Mouse (Mus musculus) urinary bladder, postnatal 25 days (tissue): ENCODE data around the gene Cox7a1.
"Not testable (repeated sequence)": the region's sequence is repeated elsewhere in the genome, so short reads cannot be mapped to it uniquely, and the experiment has no call there.

Source experiments
- DNase-seq: peaks from one replicate; pipeline ENCODE4 v3.0.0; 2022; ENCODE audit warnings: low spot score

Gene Cox7a1

DNA sequence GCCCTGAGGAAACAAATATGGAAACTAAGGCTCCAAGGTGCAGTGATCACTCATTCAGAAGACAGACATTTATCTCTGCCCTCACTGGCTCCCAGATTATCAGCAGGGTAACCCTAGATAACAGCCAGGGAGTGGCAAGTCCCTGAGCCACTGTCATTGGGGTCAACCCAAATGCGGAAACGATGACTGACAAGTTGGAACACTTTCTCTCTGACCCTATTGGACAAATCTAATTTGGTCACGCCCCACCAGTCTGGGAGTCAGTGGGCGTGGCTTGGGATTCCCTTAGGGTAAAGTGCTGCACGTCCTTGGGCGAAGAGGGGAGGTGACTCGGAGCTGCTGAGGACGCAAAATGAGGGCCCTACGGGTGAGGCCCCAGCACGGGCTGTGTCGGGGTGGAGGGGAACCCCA, at the start of gene Cox7a1:
Gene Cox7a1, plus strand, starts transcription at position 266 of the 411 bp plus-strand sequence.
- peak; percentile 79 for DNase-seq

- no peak for DNase-seq
Observed at GRCm38 (mm10) chr7:30136826-30137225, 47.1 kb upstream of the Cox7a1 start.

DNA sequence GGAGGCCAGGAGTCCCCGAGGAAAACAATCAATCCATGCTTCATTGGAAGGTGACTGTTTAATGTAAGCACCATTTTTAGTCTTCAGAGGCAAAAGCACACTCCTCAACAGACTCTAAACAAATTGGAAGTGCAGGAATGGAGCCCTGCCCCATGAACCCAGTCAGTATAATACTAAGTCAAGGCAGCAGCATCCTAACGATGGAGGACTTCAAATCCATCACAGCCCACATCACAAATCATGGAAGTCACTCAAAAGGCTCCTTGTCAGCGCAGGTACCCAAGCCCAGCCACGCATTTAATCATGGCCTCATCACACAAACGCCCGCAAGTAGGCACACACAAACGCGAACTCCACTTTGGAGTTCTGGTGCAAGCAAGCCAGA, 40.8 kb upstream of the Cox7a1 start:
- DNase-seq, result no peak

DNA sequence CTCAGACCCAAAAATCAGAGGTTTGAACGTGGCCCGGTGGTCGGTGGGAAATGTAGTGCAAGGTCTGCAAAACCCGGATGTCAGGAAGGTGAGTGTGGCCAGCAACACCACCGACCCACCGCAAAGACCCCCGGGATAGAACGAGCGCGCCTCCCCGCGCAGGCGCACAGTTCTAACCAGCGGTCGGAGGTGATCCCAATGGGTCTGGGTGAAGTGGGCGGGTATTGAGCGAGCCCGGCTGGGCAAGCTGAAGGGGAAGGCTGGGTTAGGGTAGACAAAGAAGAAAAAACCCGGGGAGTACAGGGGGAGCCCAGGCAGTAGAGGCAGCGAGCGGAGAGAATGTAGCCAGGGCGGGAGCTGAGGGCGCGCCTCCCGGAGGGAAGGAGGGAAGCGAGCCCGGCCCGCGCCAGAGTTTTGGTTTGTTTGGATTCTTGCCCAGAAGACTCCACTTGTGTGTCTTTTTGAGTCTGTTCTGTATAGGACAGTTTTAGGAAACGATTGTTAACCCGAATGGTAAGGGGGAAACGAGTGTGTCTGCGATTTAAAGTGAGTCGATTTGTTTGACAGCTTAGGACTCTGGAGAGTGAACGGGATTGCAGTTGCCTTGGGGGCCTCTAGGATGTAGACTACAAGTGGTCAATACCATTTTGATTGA, 40.3 kb upstream of the Cox7a1 start:
- DNase-seq, result peak; percentile 24

DNA sequence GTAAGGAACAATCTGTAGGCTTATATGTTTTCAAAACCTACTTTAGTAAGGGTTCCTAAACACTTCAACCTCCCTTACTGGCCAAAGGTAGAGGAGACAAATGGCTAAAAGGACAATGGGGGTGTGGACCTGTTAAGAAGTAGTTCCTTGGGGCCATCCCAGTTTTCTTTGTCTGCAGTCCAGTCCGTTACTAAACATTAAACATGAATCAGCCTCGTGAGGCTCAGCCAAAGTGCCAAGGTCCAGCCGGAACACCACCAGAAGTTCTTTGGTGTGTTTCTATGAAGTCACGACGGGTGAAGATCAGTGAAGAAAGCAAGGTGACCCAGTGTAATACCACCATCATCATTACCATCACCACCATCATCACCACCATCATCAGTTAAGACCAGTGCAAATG, 36.9 kb upstream of the Cox7a1 start:
- DNase-seq, result no peak

DNA sequence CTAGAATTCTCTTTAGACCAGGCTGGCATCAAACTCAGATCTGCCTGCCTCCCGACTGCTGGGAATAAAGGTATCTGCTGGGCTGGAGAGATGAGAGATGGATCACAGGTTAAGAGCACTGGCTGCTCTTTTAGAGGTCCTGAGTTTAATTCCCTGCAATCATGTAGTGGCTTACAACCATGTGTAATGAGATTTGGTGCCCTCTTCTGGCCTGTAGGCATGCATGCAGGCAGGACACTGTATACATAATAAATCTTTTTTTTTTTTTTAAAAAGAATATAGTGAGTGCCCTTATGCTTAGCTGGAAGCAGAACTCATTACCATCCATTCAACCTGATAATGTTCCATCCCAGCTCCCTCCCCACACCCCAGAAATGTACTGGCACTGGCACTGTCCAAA, 29.9 kb upstream of the Cox7a1 start:
- no peak for DNase-seq

DNA sequence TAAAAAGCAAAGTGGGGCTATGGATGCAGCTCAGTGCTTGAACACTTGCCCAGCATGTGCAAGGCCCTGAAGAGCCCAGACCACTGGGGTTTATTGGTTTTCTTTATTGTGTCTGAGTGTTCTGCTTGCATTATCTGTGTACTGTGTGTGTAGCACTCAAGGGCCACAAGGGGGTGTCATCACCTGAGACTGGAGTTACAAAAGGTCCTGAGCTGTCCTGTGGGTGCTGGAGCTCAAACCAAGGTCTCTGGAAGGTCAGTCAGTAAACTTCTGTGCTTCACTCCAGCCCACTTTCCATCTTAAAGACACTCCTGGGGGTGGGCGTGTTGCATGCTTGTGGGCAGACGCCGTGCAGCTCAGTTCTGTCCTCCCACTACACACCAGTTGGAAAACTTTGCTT, 28.4 kb upstream of the Cox7a1 start:
- no peak for DNase-seq

DNA sequence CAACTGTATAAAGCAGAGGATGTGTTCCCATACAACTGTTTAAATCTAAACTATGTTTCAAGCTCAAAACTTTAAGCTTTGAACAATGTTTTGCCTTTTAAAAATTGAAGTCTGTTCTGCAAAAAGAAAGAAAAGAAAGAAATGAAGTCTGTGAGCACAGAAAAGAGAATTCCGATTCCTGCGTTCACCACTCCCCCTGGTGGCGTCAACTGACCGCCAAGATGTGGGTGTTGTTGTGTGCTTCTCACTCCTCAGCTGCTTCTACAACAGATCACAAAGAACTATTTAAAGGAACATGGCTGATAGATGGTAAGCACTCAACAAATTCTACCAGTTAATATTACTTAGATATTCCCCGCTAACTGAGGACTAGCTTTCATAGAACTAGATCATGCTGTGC, 20.8 kb upstream of the Cox7a1 start:
- no peak for DNase-seq

GRCm38 (mm10) chr7:30164745-30165144, 19.2 kb upstream of the Cox7a1 start:
- DNase-seq, result no peak

DNA sequence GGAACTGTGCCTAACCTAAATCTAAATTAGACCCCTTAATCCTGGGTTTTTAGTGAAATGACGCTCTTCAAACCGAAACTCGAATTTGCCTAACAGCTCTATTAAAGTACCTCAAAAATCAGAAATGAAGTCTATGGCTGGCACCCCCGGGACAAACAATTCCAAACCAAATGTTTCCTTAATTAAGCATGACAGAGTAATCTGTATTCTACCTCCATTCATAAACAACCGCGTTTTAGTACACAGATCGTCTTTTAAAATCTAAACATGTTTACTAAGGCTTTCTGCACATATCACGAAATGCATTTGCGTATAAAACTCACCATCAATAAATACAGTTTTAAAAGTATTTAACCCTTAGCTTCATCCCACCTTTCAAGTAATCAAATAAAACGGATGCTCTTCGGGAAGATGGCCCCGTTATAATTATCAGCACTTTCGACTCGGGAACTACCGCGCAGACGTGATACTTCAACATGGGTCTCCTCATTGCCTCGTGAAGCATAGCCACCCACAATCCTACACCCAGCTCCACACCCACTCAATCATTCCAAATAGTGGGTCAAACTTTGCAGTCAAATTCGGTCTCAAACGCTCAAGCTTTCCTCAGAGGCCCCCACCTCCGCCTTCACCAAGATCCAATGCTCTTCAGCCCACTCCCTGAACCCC, 14.9 kb upstream of the Cox7a1 start:
- no peak for DNase-seq

- DNase-seq, result peak; percentile 78
Observed at GRCm38 (mm10) chr7:30169583-30170282, 14.2 kb upstream of the Cox7a1 start, which contains the start of gene Zfp146. Zfp146 (minus strand) TSS chr7:30169750.

DNA sequence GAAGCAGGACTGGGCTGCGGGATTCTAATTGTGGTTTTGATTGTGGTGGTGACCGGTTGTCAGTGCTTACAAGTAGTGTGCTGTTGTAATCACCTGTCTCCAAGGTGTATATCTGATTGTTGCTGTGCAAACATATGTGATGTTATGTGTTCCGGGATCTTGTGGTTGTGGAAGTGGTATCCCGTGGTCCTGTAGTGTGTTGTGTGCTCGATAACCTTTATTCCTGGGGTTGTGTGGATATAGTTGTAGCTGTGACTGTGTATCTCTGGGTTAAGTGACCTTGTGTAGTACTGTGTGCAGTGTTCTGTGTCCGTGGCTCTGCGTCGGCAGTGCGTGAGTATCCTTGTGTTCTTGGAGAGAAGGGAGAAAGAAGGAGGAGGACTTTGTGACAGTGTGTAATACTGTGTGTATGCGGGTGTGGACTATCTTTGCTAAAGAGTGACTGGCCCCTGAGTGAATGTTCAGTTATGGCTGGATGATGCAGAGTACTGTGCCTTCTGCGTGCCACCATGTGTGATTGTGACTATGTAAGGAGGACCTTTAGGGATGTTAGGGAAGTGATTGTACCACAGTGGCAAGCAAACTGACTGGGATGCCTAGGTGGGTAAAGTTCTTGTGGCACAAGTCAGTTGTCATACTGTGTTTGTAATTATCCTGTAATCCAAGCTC, 13.5 kb upstream of the Cox7a1 start:
- no peak for DNase-seq

GRCm38 (mm10) chr7:30176474-30176873, 7.5 kb upstream of the Cox7a1 start:
- DNase-seq, result no peak

DNA sequence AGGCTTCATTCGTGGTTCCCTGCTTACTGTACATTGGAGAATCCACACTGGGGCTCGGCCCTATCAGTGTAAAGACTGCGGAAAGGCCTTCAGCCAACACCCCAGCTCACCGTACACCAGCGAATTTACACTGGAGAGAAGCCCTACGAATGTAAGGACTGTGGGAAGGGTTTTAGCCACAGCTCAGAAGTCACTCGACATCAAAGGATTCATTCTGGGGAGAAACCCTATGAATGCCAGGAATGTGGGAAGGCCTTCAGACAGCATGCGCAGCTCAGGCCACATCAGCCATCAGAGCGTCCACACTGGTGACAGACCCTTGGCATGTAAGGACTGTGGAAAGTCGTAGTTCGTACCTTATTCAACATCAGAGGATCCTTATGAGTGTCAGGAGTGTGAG, 5.7 kb upstream of the Cox7a1 start:
- DNase-seq, result no peak

GRCm38 (mm10) chr7:30181308-30181707, 2.6 kb upstream of the Cox7a1 start:
- peak; percentile 66 for DNase-seq

- not testable (repeated sequence) for DNase-seq
Observed at GRCm38 (mm10) chr7:30181929-30182328, 2.0 kb upstream of the Cox7a1 start.

DNA sequence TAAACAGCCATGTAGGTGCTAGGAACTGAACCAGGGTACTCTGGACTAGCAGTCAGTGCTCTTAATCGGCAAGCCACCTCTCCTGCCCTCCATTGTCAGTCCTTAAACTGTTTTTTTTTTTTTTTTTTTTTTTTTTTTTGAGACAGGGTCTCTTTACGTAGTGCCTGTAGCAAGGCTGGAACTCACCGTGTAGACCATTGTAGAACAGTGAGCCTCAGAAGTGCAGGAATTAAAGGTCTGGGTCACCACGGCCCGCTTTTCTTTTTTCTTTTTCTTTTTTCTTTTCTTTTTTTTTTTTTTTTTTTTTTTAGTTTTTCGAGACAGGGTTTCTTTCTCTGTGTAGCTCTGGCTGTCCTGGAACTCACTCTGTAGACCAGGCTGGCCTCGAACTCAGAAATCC, 755 bp upstream of the Cox7a1 start:
- not testable (repeated sequence) for DNase-seq

- no peak for DNase-seq
Observed at GRCm38 (mm10) chr7:30184641-30185348, 851 bp downstream of the Cox7a1 start.

GRCm38 (mm10) chr7:30188344-30189115, 4.6 kb downstream of the Cox7a1 start:
- DNase-seq, result no peak

DNA sequence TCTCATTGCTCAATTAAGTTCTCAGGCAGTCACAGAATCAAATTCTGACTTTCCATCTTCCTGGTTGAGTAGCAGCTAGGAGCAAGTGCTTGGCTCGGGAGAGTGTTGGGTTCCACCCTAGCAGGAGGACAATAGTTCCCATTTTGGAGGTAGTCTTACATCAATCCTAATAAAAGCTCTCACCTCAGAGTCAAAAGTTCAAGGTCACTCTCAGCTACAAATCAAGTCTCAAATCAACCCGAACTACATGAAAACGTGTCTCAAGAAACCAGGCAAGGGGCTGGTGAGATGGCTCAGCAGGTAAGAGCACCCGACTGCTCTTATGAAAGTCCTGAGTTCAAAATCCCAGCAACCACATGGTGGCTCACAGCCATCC, 5.2 kb downstream of the Cox7a1 start:
- no peak for DNase-seq

DNA sequence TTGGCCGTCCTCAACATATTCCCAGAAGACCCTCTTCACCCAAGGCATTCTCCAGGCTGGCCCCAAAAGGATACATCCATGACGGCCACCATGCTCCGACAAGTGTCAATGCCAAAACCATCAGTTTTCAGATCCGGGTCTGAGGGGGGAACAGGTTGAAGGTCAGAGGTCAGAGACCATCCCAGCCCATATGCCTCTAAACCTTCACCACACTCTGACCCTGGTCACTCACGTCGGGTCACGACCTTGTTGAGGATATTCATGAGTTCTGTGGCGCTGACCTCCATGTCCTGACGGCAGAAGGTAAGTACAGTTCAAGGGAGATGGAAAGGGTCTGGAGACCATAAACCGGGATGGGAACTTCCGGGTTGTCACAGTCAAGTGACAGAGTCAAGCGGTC, 8.1 kb downstream of the Cox7a1 start:
- no peak for DNase-seq
